Mouse (Mus musculus): ENCODE data around the gene Hormad1. TPM values are rescaled to one million over a fixed set of nuclear protein-coding genes. Genes with fewer than 3 reads are reported as not detected.

Gene Hormad1
- polyA plus RNA-seq, 1 experiment from 2014 or later, result not detected

- under 1% methylated on average over 44 of the region's 44 CpGs for WGBS
- Histone ChIP-seq H3K36me3 (peaks cover 48% of the 10 kb centered on the region), H3K27me3 (ENCODE audit: insufficient read depth, poor library complexity, severe bottlenecking) (no peaks in the 10 kb centered on the region), H3K4me3 (peak within 1 kb of the TSS; percentile 78), H3K4me1 (replicated peaks) (peaks cover 20% of the 10 kb centered on the region), H3K27ac (peak within 1 kb of the TSS; percentile 96), H3K9me3 (no peaks in the 10 kb centered on the region)
- DNase-seq (ENCODE audit: low spot score), result peak; percentile 99
Observed at GRCm38 (mm10) chr3:95624628-95625503, 65.4 kb downstream of the Hormad1 start, which contains the start of gene Ensa. Gene Ensa (plus strand): TSS chr3:95624993.

- no peaks in the 10 kb centered on the region for H3K9me3 ChIP-seq
- DNase-seq (ENCODE audit: low spot score), result no peak
- WGBS, result 87% methylated on average over 5 of the region's 5 CpGs
- peaks cover 67% of the 10 kb centered on the region for H3K36me3 ChIP-seq
- no peak overlapping the region for H3K27ac ChIP-seq
- H3K4me1 ChIP-seq (replicated peaks), result peaks cover 20% of the 10 kb centered on the region
- no peaks in the 10 kb centered on the region for H3K27me3 ChIP-seq (ENCODE audit: insufficient read depth, poor library complexity, severe bottlenecking)
- H3K4me3 ChIP-seq, result no peak overlapping the region
Observed at GRCm38 (mm10) chr3:95627763-95628162, 68.3 kb downstream of the Hormad1 start.

- no peak for DNase-seq (ENCODE audit: low spot score)
- peaks cover 10% of the 10 kb centered on the region for H3K4me1 ChIP-seq (replicated peaks)
- H3K27ac ChIP-seq, result no peak overlapping the region
- H3K36me3 ChIP-seq, result peaks cover 87% of the 10 kb centered on the region
- H3K27me3 ChIP-seq (ENCODE audit: insufficient read depth, poor library complexity, severe bottlenecking), result no peaks in the 10 kb centered on the region
- H3K4me3 ChIP-seq, result no peak overlapping the region
- no peaks in the 10 kb centered on the region for H3K9me3 ChIP-seq
- WGBS, result 90% methylated on average over 4 of the region's 4 CpGs
Observed at GRCm38 (mm10) chr3:95629755-95630154, 70.3 kb downstream of the Hormad1 start.

- 89% methylated on average over 3 of the region's 3 CpGs for WGBS
- Histone ChIP-seq H3K4me1 (replicated peaks) (peaks cover 6% of the 10 kb centered on the region), H3K27ac (no peak overlapping the region), H3K4me3 (no peak overlapping the region), H3K27me3 (ENCODE audit: insufficient read depth, poor library complexity, severe bottlenecking) (no peaks in the 10 kb centered on the region), H3K36me3 (peaks cover 98% of the 10 kb centered on the region), H3K9me3 (no peaks in the 10 kb centered on the region)
- no peak for DNase-seq (ENCODE audit: low spot score)
Observed at GRCm38 (mm10) chr3:95630856-95631255, 71.4 kb downstream of the Hormad1 start.

GRCm38 (mm10) chr3:95631304-95631703 lies 71.8 kb downstream of the Hormad1 start:
- DNase-seq (ENCODE audit: low spot score), result no peak
- 86% methylated on average over 6 of the region's 6 CpGs for WGBS
- H3K36me3 ChIP-seq, result peaks cover 99% of the 10 kb centered on the region
- no peaks in the 10 kb centered on the region for H3K27me3 ChIP-seq (ENCODE audit: insufficient read depth, poor library complexity, severe bottlenecking)
- no peaks in the 10 kb centered on the region for H3K9me3 ChIP-seq
- H3K4me3 ChIP-seq, result no peak overlapping the region
- no peak overlapping the region for H3K27ac ChIP-seq
- H3K4me1 ChIP-seq (replicated peaks), result peaks cover 2% of the 10 kb centered on the region

GRCm38 (mm10) chr3:95632648-95633588 lies 73.4 kb downstream of the Hormad1 start:
- Histone ChIP-seq H3K27me3 (ENCODE audit: insufficient read depth, poor library complexity, severe bottlenecking) (no peaks in the 10 kb centered on the region), H3K36me3 (peaks cover 99% of the 10 kb centered on the region), H3K9me3 (no peaks in the 10 kb centered on the region), H3K4me3 (no peak overlapping the region), H3K27ac (no peak overlapping the region), H3K4me1 (replicated peaks) (no peaks in the 10 kb centered on the region)
- DNase-seq (ENCODE audit: low spot score), result no peak
- 77% methylated on average over 12 of the region's 12 CpGs for WGBS

GRCm38 (mm10) chr3:95635636-95636035 lies 76.2 kb downstream of the Hormad1 start:
- no peaks in the 10 kb centered on the region for H3K27me3 ChIP-seq (ENCODE audit: insufficient read depth, poor library complexity, severe bottlenecking)
- peaks cover 100% of the 10 kb centered on the region for H3K36me3 ChIP-seq
- no peak for DNase-seq (ENCODE audit: low spot score)
- H3K27ac ChIP-seq, result no peak overlapping the region
- H3K4me1 ChIP-seq (replicated peaks), result no peaks in the 10 kb centered on the region
- H3K4me3 ChIP-seq, result no peak overlapping the region
- 82% methylated on average over 4 of the region's 4 CpGs for WGBS
- no peaks in the 10 kb centered on the region for H3K9me3 ChIP-seq

- Histone ChIP-seq H3K4me1 (replicated peaks) (no peaks in the 10 kb centered on the region), H3K9me3 (no peaks in the 10 kb centered on the region), H3K36me3 (peaks cover 100% of the 10 kb centered on the region), H3K27ac (no peak overlapping the region), H3K4me3 (no peak overlapping the region), H3K27me3 (ENCODE audit: insufficient read depth, poor library complexity, severe bottlenecking) (no peaks in the 10 kb centered on the region)
- no peak for DNase-seq (ENCODE audit: low spot score)
- 89% methylated on average over 4 of the region's 4 CpGs for WGBS
Observed at GRCm38 (mm10) chr3:95636072-95636471, 76.6 kb downstream of the Hormad1 start.

Other genes starting within 250 kb of the Hormad1 start
- gene Cers2, start 244.9 kb upstream of the Hormad1 start, polyA plus RNA-seq (2016; fragmentation: Nextera tagmentation; extraction: Ambion mirVana), result 116 and 123 TPM in 2 replicates
- 51.7 and 54.4 TPM in 2 replicates for gene Setdb1, start 202.5 kb upstream of the Hormad1 start, polyA plus RNA-seq (2016; fragmentation: Nextera tagmentation; extraction: Ambion mirVana)
- not detected in 2 replicates for gene 4930558C23Rik, start 156.8 kb upstream of the Hormad1 start, polyA plus RNA-seq (2016; fragmentation: Nextera tagmentation; extraction: Ambion mirVana)
- gene Arnt, start 125.3 kb upstream of the Hormad1 start, polyA plus RNA-seq (2016; fragmentation: Nextera tagmentation; extraction: Ambion mirVana), result 30.6 and 33.5 TPM in 2 replicates
- 3.7 and 5.9 TPM in 2 replicates for gene Ctsk, start 60.4 kb upstream of the Hormad1 start, polyA plus RNA-seq (2016; fragmentation: Nextera tagmentation; extraction: Ambion mirVana)
- 3.9 and 7.6 TPM in 2 replicates for gene Ctss, start 32.9 kb upstream of the Hormad1 start, polyA plus RNA-seq (2016; fragmentation: Nextera tagmentation; extraction: Ambion mirVana)
- 27.8 and 31.0 TPM in 2 replicates for gene Golph3l, start 29.3 kb downstream of the Hormad1 start, polyA plus RNA-seq (2016; fragmentation: Nextera tagmentation; extraction: Ambion mirVana)
- gene Ensa, start 65.3 kb downstream of the Hormad1 start, polyA plus RNA-seq (2016; fragmentation: Nextera tagmentation; extraction: Ambion mirVana), result 84.8 and 89.9 TPM in 2 replicates
- gene Mcl1, start 99.1 kb downstream of the Hormad1 start, polyA plus RNA-seq (2016; fragmentation: Nextera tagmentation; extraction: Ambion mirVana), result 47.2 and 53.4 TPM in 2 replicates
- gene Adamtsl4, start 128.2 kb downstream of the Hormad1 start, polyA plus RNA-seq (2016; fragmentation: Nextera tagmentation; extraction: Ambion mirVana), result 0.73 and 0.86 TPM in 2 replicates
- 14.2 and 20.3 TPM in 2 replicates for gene Ecm1, start 179.9 kb downstream of the Hormad1 start, polyA plus RNA-seq (2016; fragmentation: Nextera tagmentation; extraction: Ambion mirVana)
- 58.8 and 69.9 TPM in 2 replicates for gene Tars2, start 200.5 kb downstream of the Hormad1 start, polyA plus RNA-seq (2016; fragmentation: Nextera tagmentation; extraction: Ambion mirVana)